Mouse (Mus musculus): ENCODE measurements around the gene Llgl1. TPM values are rescaled to one million over a fixed set of nuclear protein-coding genes. Genes with fewer than 3 reads are reported as not detected.

The Llgl1 gene
- polyA plus RNA-seq, 1 experiment from 2014 or later: 22.7 TPM

DNA sequence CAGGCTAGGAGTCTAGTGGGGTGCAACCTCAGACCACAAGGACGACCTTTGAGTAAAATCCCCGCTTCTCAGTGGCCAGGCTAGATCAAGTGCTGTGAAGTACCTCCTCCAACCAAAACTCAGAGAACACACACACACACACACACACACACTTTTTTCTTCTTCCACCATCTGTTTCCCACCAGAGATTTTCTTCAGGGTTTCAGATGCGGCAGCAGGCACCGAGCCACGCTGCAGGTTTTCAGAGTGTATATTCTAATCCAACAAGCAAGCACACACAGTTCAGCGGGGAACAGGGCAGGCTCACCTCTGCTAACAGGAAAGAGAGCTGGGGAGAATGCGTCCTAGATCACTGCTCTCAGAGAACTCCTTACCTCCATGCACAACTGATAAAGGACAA lies 56.0 kb downstream of the Llgl1 start:
- Histone ChIP-seq H3K4me2 (replicated peaks; ENCODE audit: low read depth, low read length) (no peak overlapping the region), H3K36me3 (ENCODE audit: insufficient read depth, low read length) (peaks cover 43% of the 10 kb centered on the region), H3K27ac (ENCODE audit: low read length) (no peak overlapping the region), H3K27me3 (replicated peaks; ENCODE audit: insufficient read depth, low read length) (no peaks in the 10 kb centered on the region), H3K4me1 (ENCODE audit: insufficient read depth, low read depth, low read length) (no peaks in the 10 kb centered on the region), H3K9me3 (ENCODE audit: low read length) (no peaks in the 10 kb centered on the region), H3K9ac (replicated peaks; ENCODE audit: low read depth) (no peak overlapping the region), H3K4me3 (ENCODE audit: low read depth, low read length) (no peak overlapping the region)
- WGBS: 84% methylated on average over 7 of the region's 7 CpGs
- ATAC-seq (no peak), DNase-seq (ENCODE audit: low spot score) (no peak)
- TF ChIP-seq CTCF (IDR thresholded peaks at IDR 0.05): no peak
- no peak for TF ChIP-seq EP300 (IDR thresholded peaks at IDR 0.05)

DNA sequence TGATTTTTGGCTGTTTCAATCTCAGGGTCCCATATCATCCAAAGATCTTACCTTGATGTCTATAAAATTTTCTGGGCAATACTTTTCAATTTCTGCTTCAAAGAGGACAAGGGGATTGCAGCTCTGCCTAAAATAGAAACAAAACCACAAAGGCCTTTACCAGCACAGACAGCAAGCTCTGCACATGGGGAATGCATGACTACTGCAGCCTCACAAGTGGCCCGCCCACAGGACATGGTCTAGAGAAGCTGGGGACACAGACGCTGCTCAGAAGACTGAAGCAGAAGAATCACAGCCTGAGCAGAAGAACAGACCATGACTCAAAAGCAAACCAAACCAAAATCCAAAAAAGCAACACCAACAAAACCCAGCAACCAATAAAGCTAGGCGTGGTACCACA lies 62.2 kb downstream of the Llgl1 start:
- Histone ChIP-seq H3K4me3 (ENCODE audit: low read depth, low read length) (no peak overlapping the region), H3K9ac (replicated peaks; ENCODE audit: low read depth) (no peak overlapping the region), H3K27me3 (replicated peaks; ENCODE audit: insufficient read depth, low read length) (no peaks in the 10 kb centered on the region), H3K36me3 (ENCODE audit: insufficient read depth, low read length) (peaks cover 17% of the 10 kb centered on the region; the same call in 1 of the 2 replicates), H3K4me1 (ENCODE audit: insufficient read depth, low read depth, low read length) (no peaks in the 10 kb centered on the region), H3K4me2 (replicated peaks; ENCODE audit: low read depth, low read length) (no peak overlapping the region), H3K9me3 (ENCODE audit: low read length) (no peaks in the 10 kb centered on the region), H3K27ac (ENCODE audit: low read length) (no peak overlapping the region)
- no peak for TF ChIP-seq CTCF (IDR thresholded peaks at IDR 0.05)
- TF ChIP-seq EP300 (IDR thresholded peaks at IDR 0.05): no peak
- no peak for DNase-seq (ENCODE audit: low spot score)
- WGBS: 88% methylated on average over 3 of the region's 3 CpGs
- no peak for ATAC-seq

Small RNAs within 50 kb of the gene (microRNA-seq; reads per million reads assigned to microRNA genes)
- gene Mir5100: not detected

Other genes with a start within 250 kb of the Llgl1 start
- 48.6 and 49.1 TPM in 2 replicates for gene Drg2, start 245.1 kb upstream of the Llgl1 start, polyA plus RNA-seq (2015; fragmentation: Nextera tagmentation; extraction: Ambion mirVana)
- 0.12 and 0.21 TPM in 2 replicates for gene Myo15, start 230.4 kb upstream of the Llgl1 start, polyA plus RNA-seq (2015; fragmentation: Nextera tagmentation; extraction: Ambion mirVana)
- gene Alkbh5, start 163.3 kb upstream of the Llgl1 start, polyA plus RNA-seq (2015; fragmentation: Nextera tagmentation; extraction: Ambion mirVana): 36.5 and 40.5 TPM in 2 replicates
- gene Flii, start 27.5 kb downstream of the Llgl1 start, polyA plus RNA-seq (2015; fragmentation: Nextera tagmentation; extraction: Ambion mirVana): 72.4 and 77.3 TPM in 2 replicates
- gene Mief2, start 28.7 kb downstream of the Llgl1 start, polyA plus RNA-seq (2015; fragmentation: Nextera tagmentation; extraction: Ambion mirVana): 14.5 and 15.2 TPM in 2 replicates
- gene Top3a, start 77.6 kb downstream of the Llgl1 start, polyA plus RNA-seq (2015; fragmentation: Nextera tagmentation; extraction: Ambion mirVana): 6.1 and 6.7 TPM in 2 replicates
- gene Smcr8, start 77.8 kb downstream of the Llgl1 start, polyA plus RNA-seq (2015; fragmentation: Nextera tagmentation; extraction: Ambion mirVana): 2.5 and 3.0 TPM in 2 replicates
- gene Shmt1, start 112.0 kb downstream of the Llgl1 start, polyA plus RNA-seq (2015; fragmentation: Nextera tagmentation; extraction: Ambion mirVana): 14.4 and 18.4 TPM in 2 replicates
- gene Dhrs7b, start 130.9 kb downstream of the Llgl1 start, polyA plus RNA-seq (2015; fragmentation: Nextera tagmentation; extraction: Ambion mirVana): 24.2 and 28.7 TPM in 2 replicates
- gene Tmem11, start 179.5 kb downstream of the Llgl1 start, polyA plus RNA-seq (2015; fragmentation: Nextera tagmentation; extraction: Ambion mirVana): 45.3 and 48.4 TPM in 2 replicates
- gene Natd1, start 215.0 kb downstream of the Llgl1 start, polyA plus RNA-seq (2015; fragmentation: Nextera tagmentation; extraction: Ambion mirVana): 17.0 and 19.1 TPM in 2 replicates
- 97.1 and 106 TPM in 2 replicates for gene Map2k3, start 232.3 kb downstream of the Llgl1 start, polyA plus RNA-seq (2015; fragmentation: Nextera tagmentation; extraction: Ambion mirVana)